ENCODE assay signal across 11 mouse cellular contexts in the genomic region with DNA sequence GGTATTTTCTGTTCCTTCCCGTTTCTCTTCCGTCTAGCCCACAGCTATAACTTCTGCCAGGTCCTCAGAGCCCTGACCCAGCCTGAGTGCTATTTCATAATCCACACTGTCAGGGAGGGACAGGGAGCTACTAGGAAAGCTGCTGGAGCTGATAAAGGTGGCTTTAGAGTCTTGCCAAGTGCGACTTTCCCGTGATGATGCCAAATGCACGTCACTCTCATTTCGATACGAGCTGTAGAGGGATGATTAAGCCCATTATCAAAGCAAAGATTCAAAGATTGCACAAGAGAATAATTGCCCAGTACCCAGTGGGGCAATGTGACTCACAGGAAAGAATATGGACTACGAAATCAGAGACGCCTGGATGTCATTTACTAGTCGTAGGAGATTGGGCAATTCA.
DNase-seq lines count a peak whose midpoint lies in the region; ATAC-seq and TF ChIP-seq lines count a peak whose summit lies in the region.
"Had no signal": no experiment of that assay in that cellular context is flagged by ENCODE, and none has a peak within 500 bp of the region (broad histone marks: within the 10 kb centered on the region; RNA-seq: fewer than 3 reads in every experiment).

No protein-coding gene starts in this region.

- no peaks in the 10 kb centered on the region for H3K9me3 ChIP-seq in heart, postnatal 0 days (replicated peaks; ENCODE audit: control insufficient read depth, low read length)

- 29% methylated on average over 10 of the region's 10 CpGs for WGBS in heart, postnatal 0 days

- DNase-seq in gastrocnemius, adult 2 months: no peak
- no peak for DNase-seq in gastrocnemius, postnatal 36 days
- DNase-seq in adrenal gland, adult 8-10 months: peak; percentile 89
- DNase-seq in heart, postnatal 0 days (ENCODE audit: low spot score): peak; percentile 45
- peak; percentile 76 for DNase-seq in lung, postnatal 36 days
- DNase-seq in embryo, embryonic 10.5 days (ENCODE audit: low spot score): no peak
- DNase-seq in right cerebral cortex, postnatal 4 days: no peak
- DNase-seq in gastrocnemius, postnatal 14 days: no peak
- DNase-seq: kidney, adult 18-20 months; left cerebral cortex, postnatal 4 days had no signal

- no peaks in the 10 kb centered on the region for H3K36me3 ChIP-seq in heart, postnatal 0 days (replicated peaks; ENCODE audit: control insufficient read depth, insufficient read depth, low read length)

- TF ChIP-seq CTCF in gastrocnemius, adult 2 months (IDR thresholded peaks at IDR 0.05): no peak
- TF ChIP-seq CTCF in heart, postnatal 0 days (IDR thresholded peaks at IDR 0.05; ENCODE audit: low read depth): no peak

- no peak overlapping the region for H3K4me3 ChIP-seq in gastrocnemius, adult 2 months
- no peak overlapping the region for H3K4me3 ChIP-seq in heart, postnatal 0 days (ENCODE audit: low read depth, low read length)

- no peaks in the 10 kb centered on the region for H3K27me3 ChIP-seq in heart, postnatal 0 days (ENCODE audit: control insufficient read depth, insufficient read depth, low read length)
- H3K27me3 ChIP-seq: CH12.LX had no signal

- peak; percentile 41; the same call in 1 of the 2 replicates for ATAC-seq in heart, postnatal 0 days (ENCODE audit: insufficient read depth, low read depth)

- no peak overlapping the region for H3K4me2 ChIP-seq in heart, postnatal 0 days (ENCODE audit: low read depth, low read length)

- H3K4me1 ChIP-seq in heart, postnatal 0 days (ENCODE audit: control insufficient read depth, insufficient read depth): peaks cover 5% of the 10 kb centered on the region; the same call in 1 of the 2 replicates

- intact Hi-C loops in gastrocnemius, adult 2 months (cut with DNase I): no loop called here
- intact Hi-C loops in gastrocnemius, postnatal 36 days (cut with DNase I): no loop called here
- intact Hi-C loops in gastrocnemius, postnatal 14 days (cut with DNase I; ENCODE audit: low total_unique reads): no loop called here

- H3K9ac ChIP-seq in heart, postnatal 0 days (replicated peaks; ENCODE audit: low read depth, low read length): no peak overlapping the region

- no peak for TF ChIP-seq EP300 in heart, postnatal 0 days (IDR thresholded peaks at IDR 0.05; ENCODE audit: low read depth)

- peak overlapping the region; percentile 16; the same call in 1 of the 2 replicates for H3K27ac ChIP-seq in gastrocnemius, adult 2 months
- H3K27ac ChIP-seq in heart, postnatal 0 days (ENCODE audit: low read depth): no peak overlapping the region

Comparison
In these comparisons a context has a peak if more than half of its experiments do, and no peak if none do; other contexts are left out.
1. DNase-seq: peak in adrenal gland, adult 8-10 months (single experiment), heart, postnatal 0 days (single experiment) and lung, postnatal 36 days (single experiment); none in gastrocnemius, adult 2 months (single experiment), gastrocnemius, postnatal 36 days (0 of 2), embryo, embryonic 10.5 days (single experiment), right cerebral cortex, postnatal 4 days (single experiment) and gastrocnemius, postnatal 14 days (single experiment).